Mouse (Mus musculus) embryo, embryonic 11 days (tissue): ENCODE results near the gene Sspn.

Experiments used
- DNase-seq: peaks from one replicate; pipeline ENCODE4 v3.0.0-alpha.2; 2015

The Sspn gene

GRCm38 (mm10) chr6:145977344-145977743 lies 45.9 kb downstream of the Sspn start:
- no peak for DNase-seq

- no peak for DNase-seq
These were observed 46.5 kb downstream of the Sspn start for GRCm38 (mm10) chr6:145977771-145978450.

- DNase-seq = no peak
These were observed 49.6 kb downstream of the Sspn start for GRCm38 (mm10) chr6:145981074-145981473.

- DNase-seq = no peak
These were observed 50.9 kb downstream of the Sspn start for GRCm38 (mm10) chr6:145982335-145982734.

GRCm38 (mm10) chr6:145990578-145990977 lies 59.1 kb downstream of the Sspn start:
- DNase-seq = no peak

- no peak for DNase-seq
These were observed 61.1 kb downstream of the Sspn start for GRCm38 (mm10) chr6:145992526-145992925.

- DNase-seq = no peak
These were observed 61.5 kb downstream of the Sspn start for GRCm38 (mm10) chr6:145992985-145993384.

- DNase-seq = peak; percentile 62
These were observed 67.0 kb downstream of the Sspn start for GRCm38 (mm10) chr6:145998314-145999007.

GRCm38 (mm10) chr6:146000767-146001166 lies 69.3 kb downstream of the Sspn start:
- DNase-seq = no peak

GRCm38 (mm10) chr6:146001396-146002191 lies 70.2 kb downstream of the Sspn start:
- DNase-seq = no peak

- DNase-seq = no peak
These were observed 72.7 kb downstream of the Sspn start for GRCm38 (mm10) chr6:146004174-146004601.

GRCm38 (mm10) chr6:146005129-146005886 lies 73.9 kb downstream of the Sspn start:
- no peak for DNase-seq

- DNase-seq = no peak
These were observed 74.6 kb downstream of the Sspn start for GRCm38 (mm10) chr6:146005935-146006564.

- no peak for DNase-seq
These were observed 75.3 kb downstream of the Sspn start for GRCm38 (mm10) chr6:146006753-146007152.

- DNase-seq = no peak
These were observed 77.1 kb downstream of the Sspn start for GRCm38 (mm10) chr6:146008450-146008981.

GRCm38 (mm10) chr6:146009163-146009915 lies 77.9 kb downstream of the Sspn start:
- no peak for DNase-seq

- DNase-seq = no peak
These were observed 78.8 kb downstream of the Sspn start for GRCm38 (mm10) chr6:146010093-146010764.

- DNase-seq = no peak
These were observed 82.9 kb downstream of the Sspn start for GRCm38 (mm10) chr6:146014312-146014711.
